Mouse (Mus musculus) MN1 (cell line): ENCODE measurements at regions not wholly inside any gene's neighbourhood (a gene's known extent, or its start where the extent isn't known, plus 50 kb on each side); places are given as distances from the start of the nearest gene placed in this dataset.
"Not testable (repeated sequence)": the region's sequence is repeated elsewhere in the genome, so short reads cannot be mapped to it uniquely, and the experiment has no call there.

Source experiments
- DNase-seq: peaks from one replicate; pipeline ENCODE4 v3.0.0-alpha.2; 2016; ENCODE audit warnings: low spot score

DNA sequence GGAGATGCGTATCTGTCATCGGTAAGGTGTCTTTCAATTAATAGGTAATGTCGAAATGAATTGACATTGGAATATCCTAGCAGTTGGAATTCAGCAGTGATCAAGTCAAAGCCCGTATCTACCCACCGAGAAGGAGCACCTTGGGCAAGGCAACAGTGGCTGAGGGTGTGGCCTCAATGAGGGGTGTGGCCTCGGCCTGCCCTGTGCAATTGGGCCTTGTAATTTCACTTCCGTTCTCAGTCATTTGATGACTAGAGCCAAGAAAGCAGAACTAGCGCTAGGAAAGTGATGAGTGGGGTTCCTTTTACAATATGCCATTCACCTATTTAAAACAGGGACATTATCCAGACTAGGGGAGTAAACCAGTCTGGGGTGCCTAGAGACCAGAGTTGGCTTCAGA lies 77.6 kb downstream of the Elovl4 start:
- no peak for DNase-seq

DNA sequence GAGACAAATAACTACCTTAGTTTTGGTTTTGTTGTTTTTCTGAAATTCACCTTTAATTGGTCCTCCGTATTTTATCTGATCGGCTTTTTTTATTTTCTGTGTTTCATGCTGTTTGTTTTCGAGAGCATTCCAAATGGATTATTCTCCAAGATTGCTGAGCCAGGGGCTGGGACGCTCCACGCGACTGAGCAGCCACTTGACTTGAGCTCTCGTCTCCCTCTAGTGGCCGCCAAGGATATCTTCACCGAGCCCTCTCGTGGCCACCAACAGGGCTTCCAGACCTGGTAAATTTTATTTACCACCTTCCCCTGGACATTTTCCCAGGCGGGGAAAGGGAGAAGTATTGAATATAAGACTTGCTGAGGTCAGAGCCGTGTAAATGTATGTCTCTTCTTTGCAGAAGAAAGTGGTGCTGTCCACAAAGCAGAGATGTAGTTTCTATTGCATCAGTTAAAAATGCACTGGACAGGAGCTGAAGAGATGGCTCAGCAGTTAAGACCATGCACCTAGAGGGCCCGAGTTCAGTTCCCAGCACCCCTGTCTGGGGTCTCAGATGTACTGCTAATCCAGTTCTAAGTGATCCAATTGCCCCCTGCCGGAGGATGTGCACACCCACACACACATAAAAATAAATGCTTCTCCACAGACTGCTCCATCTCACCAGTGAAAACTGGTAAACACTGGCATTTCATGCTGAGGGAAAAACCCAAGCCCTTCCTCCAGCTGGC lies 78.5 kb downstream of the Elovl4 start:
- DNase-seq = peak; percentile 73

DNA sequence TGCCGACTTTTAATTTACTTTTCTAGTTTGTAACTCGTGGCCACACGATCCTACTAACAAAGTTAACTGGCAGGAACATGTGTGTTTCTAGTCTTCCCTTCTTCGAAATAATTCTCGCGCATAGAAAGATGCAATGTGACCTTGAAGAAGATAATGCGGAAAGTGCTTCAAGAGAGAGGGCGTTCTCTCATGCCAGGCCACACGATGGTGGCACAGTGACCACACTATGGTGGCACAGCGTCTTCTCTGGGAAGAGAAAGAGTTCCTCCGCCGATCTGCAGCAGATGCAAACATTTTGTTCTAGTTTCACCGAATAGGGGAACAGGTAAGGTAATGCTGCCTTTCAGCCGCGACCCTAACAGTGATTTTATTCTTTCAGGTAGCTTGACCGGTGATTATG lies 79.1 kb downstream of the Elovl4 start:
- DNase-seq = peak; percentile 15

DNA sequence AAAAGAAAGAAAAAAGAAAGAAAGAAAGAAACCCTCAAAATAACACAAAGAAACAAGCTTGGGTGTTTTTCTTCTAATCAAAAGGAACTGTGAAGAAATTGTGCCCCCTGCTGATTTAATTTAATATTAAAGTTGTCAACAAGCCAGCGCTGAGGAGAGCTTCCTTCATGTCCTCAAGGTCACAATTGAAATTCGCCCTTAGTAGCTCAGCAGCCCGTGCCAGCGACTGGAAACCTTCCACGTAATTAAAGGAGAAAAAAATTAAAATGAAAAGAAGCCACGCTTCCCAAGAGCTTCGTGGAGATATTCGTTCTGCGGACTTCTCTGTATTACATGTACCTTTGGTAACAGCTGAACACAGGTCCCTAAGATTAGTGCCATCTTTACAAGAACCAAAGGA lies 80.0 kb downstream of the Elovl4 start:
- DNase-seq = peak; percentile 57

DNA sequence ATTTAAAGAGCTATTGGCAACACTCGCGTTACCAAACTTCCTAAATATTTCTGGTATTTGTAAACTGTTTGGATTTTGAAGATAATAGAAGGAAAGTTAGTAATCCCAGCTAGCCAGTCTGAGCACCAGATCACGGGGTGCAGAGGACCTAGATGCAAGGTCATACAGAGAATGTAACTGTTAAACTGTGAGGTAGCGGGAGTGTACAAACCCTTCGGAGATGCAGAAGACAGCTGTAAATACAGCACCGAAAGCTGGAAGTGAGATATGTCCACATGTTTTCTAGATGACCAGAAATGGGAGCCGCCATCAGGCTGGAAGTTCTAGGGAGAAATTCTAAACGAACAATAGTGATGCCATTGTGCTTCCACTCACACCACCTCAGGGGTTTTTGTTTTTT lies 80.5 kb downstream of the Elovl4 start:
- no peak for DNase-seq

DNA sequence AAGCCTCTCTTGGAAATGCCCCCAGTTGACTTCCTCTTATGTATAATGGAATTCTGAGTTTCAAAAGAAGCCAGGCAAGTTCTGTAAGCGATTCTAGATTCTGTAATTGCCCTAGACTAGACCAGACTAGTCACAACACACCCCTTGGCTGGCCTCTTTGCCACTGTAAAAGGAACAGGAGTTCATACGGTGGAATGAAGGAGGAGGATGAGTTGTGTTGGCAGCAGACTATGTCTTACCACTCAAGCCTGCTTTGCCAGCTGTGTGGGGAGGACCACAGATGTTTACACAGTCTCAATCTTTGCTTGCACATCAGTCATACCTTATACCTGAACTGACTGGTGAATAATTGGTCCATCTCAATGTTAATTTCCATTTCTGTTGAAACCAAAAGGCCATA lies 85.1 kb downstream of the Elovl4 start:
- DNase-seq = no peak

DNA sequence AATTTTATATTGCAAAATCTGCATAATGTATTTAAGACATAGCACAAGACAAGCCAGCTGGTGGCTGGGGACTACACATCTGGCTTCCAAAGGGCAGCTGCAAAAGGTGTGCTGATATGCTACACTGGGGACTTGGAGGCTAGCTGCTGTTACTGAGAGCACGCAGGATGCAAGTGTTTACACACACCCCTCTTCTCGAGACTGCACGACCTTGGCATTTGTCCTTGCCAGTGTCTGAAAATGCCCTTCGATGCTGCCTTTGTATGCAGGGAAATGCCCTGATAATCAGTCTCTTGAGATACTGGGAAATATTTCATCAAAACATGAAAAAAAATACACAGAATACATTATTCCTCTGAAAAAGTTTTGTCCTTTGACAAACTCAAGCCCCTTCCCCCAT lies 86.3 kb downstream of the Elovl4 start:
- no peak for DNase-seq

DNA sequence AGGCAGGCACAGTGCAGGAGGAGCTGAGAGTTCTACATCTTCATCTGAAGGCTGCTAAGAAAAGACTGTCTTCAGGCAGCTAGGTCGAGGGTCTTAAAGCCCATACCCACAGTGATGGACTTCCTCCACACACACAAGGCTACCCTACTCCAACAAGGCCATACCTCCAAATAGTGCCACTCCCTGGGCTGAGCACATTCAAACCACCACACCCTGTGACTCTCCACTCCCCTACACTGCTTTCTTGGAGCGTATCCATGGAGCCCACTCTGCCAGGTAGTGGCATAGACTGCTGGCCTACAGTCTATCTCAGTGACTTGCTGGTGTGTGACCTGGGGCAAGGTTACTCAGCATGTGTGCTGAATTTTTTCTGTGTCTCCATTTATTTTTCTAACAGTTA lies 88.0 kb downstream of the Elovl4 start:
- not testable (repeated sequence) for DNase-seq

DNA sequence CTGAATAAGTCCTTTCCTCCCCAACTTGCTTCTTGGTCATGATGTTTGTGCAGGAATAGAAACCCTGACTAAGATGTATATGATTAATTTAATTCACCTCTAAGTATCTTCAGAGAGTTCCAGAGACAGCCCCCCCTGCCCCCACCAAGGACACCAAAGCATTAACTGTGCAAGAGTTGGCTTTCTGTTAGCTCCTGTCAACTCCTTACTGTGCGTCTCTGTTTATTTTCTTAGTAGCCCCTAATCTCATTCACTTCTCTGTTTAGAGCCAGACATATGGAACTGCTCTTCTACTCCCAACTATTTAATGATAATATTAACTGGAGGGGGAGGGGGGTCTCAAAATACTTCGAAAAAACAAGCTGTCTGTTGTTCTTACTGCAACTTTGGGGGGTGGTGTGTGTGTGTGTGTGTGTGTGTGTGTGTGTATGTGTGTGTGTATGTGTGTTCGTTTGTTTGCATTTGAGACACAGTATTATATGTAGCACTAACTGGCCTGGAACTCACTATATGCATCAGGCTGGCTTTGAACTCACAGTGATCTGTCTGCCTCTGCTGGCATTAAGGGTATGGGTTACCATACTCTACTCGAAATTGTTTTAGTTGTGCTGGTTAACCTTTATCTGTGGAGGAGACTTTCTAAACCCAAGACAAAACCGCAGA lies 89.8 kb downstream of the Elovl4 start:
- DNase-seq = no peak

DNA sequence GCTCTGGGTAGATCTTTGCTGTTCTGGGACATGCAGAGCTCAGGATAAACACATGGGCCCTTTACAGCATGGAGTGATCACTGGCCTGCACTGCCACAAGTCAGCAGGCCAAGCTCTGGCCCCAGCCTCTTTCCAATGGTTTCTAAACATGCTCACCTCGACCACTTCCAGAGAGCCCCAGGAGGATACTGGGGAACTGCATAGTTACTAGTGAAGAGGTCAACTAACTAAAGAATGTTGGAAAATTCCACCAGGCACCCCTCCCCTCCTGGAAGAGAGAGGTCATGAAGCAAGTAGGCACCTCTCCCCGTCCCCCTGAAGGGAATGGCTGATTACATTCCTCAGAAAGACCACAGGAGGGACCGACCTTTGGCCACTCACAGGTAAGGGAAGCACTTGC lies 98.7 kb downstream of the Elovl4 start:
- DNase-seq = no peak

DNA sequence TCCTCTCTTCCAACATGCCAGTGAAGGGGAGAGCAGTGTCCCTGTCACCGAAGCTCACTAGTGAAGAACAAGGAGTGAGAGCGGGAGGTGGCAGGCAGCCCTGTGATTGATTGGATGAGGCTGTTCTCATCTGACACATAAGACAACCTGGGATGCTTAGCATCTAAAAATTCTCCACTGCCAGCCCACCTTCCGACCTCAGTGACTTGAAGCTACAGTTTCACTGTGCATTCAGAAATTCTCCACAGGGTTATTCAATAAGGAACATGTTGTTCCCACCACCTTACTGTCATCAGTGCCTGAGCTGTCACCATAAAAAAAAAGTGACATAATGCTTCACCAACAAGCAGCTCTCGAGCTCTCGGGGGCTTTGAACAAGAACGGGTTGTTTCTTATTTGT lies 100.0 kb downstream of the Elovl4 start:
- no peak for DNase-seq

DNA sequence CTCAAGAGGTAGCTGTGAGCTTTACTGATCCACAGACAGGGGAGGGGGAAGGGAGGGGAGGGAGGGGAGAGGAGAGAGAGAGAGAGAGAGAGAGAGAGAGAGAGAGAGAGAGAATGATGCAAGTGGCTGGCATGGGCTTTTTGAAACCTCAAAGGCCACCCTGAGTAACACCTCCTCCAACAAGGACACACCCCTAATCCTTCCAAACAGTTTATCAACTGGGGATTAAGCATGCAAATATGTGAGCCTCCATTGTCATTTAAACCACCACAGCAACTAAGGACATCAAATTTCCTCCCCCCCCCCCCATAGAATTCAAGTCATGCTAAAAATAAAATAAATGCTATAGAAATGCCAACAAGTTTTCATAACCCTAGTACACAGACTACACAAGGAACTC lies 101.9 kb downstream of the Elovl4 start:
- no peak for DNase-seq

DNA sequence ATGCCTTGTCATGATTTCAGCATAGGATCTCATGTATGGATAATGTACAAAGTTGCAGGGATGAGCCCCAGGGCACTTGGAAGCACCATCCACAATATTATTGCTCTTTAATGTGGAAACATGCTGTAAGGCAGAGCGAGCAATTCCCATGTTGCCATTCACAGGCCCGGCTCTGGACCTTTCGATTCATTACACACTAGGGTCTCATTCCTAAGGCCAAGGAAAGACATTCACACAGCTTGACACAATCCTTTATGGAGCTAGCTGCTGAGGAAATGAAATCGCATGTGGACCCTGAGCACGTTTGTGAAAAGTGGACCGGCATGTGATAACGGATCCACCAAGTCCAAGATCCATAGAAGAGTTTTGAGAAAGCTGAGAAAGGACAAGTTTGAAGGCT lies 105.2 kb downstream of the Elovl4 start:
- no peak for DNase-seq

DNA sequence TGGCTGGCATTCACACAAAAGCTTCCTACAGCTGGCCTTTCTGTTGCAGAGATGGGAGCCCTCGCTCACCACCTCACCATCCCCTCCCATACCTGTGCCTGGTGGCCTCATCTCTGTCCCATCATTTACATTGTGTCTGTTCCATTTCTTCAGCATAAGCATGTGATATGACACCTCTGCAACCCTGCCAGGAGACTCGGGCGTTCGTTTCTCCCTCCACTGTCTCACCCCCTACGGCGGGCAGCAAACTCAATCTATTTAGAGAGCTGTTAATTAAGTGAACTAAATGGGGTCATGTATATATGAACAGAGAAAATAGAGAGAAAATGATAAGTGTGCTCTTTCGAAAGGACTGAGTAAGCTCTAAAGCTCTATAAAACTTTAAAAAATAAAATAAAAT lies 106.0 kb downstream of the Elovl4 start:
- no peak for DNase-seq

DNA sequence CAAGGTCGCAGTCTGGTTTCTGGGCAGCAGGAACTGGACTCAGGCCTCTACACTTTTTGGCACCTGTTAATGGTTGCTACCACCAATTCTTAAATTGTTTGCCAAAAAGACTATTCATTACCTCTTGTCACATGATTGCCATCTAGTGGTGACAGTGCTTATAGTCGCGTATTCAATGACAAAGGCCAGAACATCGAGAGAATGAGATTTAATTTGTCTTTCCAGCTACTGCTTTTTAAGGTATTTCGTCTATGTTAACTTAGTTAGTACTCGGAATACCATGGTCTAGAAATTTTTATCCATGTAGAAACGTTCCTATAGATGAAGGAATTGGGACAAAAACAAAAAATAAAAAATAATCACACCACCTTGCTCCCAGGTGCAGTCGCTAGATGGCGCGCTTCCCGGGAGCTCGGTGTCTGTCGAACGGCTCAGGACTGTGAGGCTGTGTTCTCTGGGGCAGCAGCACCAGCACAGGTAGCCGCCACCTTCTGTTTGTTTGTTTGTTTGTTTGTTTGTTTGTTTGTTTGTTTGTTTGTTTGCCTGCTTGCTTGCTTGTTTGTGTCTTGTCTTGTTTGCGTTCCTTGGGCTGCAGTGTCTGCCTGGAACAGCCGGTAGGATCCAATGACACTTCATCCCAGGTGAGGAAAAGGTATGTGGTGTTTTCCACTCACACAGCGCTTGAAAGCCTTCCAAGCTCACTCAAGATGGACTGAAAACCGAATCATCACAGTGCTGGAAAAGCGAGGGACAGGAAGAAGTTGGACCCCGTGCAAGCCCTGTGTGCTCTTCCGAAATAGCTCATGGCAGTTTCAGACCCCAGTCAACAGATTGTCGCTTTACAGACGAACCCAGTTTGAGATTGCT lies 114.5 kb downstream of the Elovl4 start:
- peak; percentile 74 for DNase-seq
